Mouse (Mus musculus): ENCODE measurements around the gene Ttc33.
A peak's percentile ranks its signal among the peaks of the same experiment; 100 is the strongest.
"Not testable (repeated sequence)": the region's sequence is repeated elsewhere in the genome, so short reads cannot be mapped to it uniquely, and the experiment has no call there.

Gene Ttc33

DNA sequence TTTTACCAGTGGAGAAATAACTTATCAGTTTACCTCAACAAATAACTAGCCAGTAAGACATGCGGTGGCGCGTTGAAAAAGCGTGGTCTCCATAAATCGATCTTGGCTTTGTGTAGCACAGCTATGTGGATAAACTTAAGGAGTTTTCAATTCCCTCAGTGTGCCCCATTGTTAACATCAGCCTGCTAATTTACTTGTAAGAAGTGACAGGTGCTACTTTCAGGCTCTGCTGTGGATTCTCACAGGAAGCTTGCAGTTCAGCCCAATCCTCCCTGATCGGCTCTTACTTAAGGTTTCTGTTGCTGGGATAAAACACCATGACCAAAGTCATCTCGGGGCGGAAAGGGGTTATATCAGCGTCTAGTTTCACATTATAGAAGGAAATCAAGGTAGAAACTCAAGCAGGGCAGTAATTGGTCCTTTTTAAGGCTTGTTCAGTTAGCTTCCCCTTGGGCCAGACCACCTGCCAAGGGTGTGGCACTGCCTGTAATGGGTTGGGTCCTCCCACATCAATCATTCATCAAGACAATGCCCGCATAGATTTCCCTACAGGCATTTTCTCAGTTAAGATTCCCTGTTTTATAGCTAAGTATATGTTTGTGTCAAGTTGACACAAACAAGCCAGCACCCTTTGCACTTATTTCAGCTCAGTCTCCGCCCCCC, 526 bp upstream of the Ttc33 start:
- DNase-seq (ENCODE audit: low spot score), result peak; percentile 9

DNA sequence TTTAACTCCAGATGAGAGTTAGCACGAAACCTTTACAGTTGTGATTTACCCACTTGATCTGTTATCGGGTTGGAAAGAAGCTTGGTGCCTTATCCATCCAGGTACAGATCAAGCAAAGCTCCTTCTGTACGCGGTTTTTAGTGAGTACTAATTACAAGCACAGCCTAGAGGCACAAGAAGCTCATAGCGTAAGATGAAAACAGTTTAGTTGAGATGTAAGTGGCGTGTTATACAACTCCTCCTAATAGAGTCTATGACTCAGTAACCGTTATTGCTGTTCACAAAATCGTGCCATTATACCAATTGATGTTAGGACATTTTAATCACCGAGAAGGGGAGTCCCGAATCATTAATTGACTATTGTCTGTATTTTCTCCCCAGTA, 959 bp downstream of the Ttc33 start:
- no peak for DNase-seq (ENCODE audit: low spot score)

DNA sequence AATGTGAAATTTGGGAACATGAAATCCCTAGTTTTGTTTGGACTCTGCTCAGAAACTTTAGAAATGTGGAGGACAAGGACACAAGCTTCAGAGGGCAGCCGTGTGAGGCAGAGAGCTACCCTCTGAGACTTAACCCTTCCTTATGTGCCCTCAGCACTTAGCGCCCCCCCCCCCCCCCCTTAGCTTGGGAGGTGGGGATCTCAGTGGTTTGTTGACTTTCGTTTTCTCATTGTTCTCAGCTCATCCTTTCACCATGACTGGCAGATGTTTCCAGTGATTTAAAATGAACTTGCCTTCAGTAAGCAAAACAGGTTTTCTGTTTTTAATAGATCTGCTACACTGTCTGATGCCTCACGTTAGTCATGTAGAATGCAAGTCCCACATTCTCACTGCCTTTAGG, 1.8 kb downstream of the Ttc33 start:
- DNase-seq (ENCODE audit: low spot score), result no peak

DNA sequence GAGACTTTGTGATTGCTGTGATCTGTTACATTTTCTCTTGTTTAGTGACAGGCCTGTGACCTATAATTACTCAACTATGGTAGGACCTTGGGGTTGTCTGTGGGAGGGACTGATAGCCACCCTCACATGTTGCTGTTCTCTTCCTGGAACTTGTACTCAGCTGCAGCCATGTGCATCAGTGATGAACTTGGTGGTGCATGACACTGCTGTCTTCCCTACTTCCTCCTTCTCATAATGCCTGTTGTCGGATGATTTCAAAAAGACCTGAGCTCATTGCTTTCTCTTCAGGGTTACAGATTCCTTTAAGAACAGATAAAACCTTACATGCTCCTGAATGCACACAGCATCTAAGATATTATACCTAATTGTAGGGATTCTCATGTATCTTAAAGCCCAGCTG, 2.7 kb downstream of the Ttc33 start:
- DNase-seq (ENCODE audit: low spot score), result no peak

- DNase-seq (ENCODE audit: low spot score), result no peak
Observed at GRCm38 (mm10) chr15:5189504-5190093, 4.3 kb downstream of the Ttc33 start.

DNA sequence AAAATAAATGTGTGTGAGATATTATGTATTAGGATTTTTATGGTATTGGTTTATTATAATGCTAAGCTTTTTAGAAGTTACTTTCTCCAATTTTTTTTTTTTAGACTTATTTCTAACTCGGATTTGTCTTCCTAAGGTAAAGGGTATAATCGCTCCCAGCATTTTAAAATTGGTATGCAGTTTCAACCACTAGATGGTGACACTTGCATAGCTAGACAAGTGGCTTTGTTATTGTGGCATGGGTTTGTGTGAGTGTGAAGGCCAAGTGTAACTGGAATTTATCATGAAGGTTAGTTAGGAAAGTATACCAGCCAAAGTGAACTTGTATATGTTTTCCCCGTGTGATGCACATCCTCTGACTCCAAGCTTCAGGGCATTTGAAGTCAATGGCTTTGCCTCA, 8.5 kb downstream of the Ttc33 start:
- DNase-seq (ENCODE audit: low spot score), result no peak

DNA sequence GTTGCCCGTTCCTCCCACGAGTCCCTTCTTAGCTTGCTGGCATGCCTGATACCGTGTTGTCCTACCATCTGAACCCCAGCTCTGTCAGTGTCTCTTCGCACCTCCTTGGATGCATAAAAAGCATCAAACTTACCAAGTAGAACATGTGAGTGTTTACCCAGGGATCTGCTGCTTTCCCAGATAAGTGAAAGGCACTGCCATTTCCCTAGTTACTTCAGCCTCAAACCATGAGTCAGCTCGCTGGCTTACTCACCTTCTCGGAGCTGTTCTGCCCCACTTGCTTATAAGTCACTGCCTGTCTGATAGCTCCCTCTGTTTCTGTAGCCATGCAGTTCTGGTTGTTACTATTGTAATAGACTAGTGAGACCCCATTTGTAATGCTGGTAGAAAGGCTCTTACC, 9.1 kb downstream of the Ttc33 start:
- DNase-seq (ENCODE audit: low spot score), result no peak

- no peak for DNase-seq (ENCODE audit: low spot score)
Observed at GRCm38 (mm10) chr15:5194931-5195330, 9.6 kb downstream of the Ttc33 start.

GRCm38 (mm10) chr15:5195987-5196514, 10.7 kb downstream of the Ttc33 start:
- DNase-seq (ENCODE audit: low spot score), result no peak

GRCm38 (mm10) chr15:5196691-5197090, 11.4 kb downstream of the Ttc33 start:
- DNase-seq (ENCODE audit: low spot score), result no peak

- no peak for DNase-seq (ENCODE audit: low spot score)
Observed at GRCm38 (mm10) chr15:5205222-5205621, 19.9 kb downstream of the Ttc33 start.

DNA sequence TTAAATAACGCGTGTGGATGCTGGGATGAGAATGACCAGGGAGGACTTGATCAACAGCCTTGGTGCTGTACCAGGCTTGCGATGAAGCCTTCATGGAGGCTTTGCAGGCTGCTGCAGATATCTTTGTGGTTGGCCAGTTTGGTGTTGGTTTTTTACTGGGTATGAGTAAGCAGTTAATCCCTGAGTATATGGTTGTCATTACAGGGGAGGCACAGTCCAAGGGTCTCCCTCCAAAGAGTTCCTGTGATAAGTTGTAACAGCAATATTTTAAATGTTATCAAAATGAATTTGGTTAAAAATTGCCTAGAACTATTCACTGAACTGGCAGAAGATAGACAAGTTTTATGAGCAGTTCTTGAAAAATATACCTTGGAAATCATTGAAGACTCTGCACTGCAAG, 23.8 kb downstream of the Ttc33 start:
- no peak for DNase-seq (ENCODE audit: low spot score)

DNA sequence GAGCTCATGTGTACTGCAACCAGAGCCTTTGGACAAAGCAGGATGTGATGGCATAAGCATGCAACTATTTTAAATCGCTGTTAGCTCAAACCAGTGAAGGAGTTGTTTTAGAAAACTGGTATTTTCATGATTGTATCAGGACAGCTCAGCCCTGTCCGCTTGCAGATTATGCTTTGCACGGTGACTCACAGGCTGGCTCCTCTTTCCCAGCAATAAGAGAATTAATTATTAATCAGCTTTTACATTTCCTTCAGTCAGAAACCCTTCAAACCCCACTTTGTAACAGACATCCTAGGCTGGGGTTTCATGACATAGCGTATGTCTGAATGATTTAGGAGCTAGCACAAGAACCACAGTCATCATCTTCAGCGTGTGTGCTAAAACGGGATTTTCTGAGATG, 35.2 kb downstream of the Ttc33 start:
- DNase-seq (ENCODE audit: low spot score), result no peak

- not testable (repeated sequence) for DNase-seq (ENCODE audit: low spot score)
Observed at GRCm38 (mm10) chr15:5230746-5231145, 45.4 kb downstream of the Ttc33 start.

DNA sequence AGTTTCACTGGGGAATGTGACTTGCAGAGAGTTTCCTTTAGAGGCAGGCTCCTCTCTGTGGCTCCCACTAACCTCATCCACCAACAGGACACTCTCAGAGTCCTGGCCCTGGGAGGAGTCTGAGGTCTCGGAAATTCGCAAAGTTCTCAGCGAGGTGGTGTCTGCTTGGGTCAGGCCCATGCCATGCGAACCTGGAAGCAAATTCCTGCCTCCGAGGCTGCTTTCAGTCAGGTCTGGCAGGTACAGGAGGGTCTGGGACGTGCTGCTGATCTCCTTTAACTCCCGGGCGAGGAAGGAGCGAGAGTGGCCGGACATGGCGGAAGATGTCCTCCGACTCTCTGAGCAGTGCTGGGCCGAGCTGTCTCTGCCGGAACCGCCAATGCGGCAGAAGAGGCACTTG, 49.3 kb downstream of the Ttc33 start:
- DNase-seq (ENCODE audit: low spot score), result no peak

- peak; percentile 35 for DNase-seq (ENCODE audit: low spot score)
Observed at GRCm38 (mm10) chr15:5235527-5235926, 50.2 kb downstream of the Ttc33 start.

DNA sequence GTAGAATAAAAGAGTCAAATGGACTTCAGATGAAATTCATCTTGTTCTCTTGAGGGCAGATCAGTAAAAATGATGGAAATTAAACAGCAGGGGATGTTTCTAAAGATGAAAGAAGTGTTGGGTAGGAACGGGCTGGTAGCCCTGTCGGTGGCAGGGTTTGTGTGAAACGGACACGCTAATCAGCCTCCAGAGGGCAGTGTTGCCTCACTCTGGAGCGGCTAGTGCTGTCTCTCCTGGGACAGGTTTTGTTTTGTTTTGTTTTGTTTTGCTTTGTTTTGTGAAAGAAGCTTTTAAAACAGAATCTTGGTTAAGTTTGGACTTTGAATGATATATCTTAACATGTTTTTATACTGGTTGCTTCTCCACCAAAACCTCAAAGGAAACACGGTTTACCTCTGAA, 51.2 kb downstream of the Ttc33 start:
- DNase-seq (ENCODE audit: low spot score), result peak; percentile 79

- no peak for DNase-seq (ENCODE audit: low spot score)
Observed at GRCm38 (mm10) chr15:5237012-5237660, 51.8 kb downstream of the Ttc33 start.

GRCm38 (mm10) chr15:5238073-5238472, 52.7 kb downstream of the Ttc33 start:
- DNase-seq (ENCODE audit: low spot score), result no peak

- DNase-seq (ENCODE audit: low spot score), result no peak
Observed at GRCm38 (mm10) chr15:5238553-5238952, 53.2 kb downstream of the Ttc33 start.

DNA sequence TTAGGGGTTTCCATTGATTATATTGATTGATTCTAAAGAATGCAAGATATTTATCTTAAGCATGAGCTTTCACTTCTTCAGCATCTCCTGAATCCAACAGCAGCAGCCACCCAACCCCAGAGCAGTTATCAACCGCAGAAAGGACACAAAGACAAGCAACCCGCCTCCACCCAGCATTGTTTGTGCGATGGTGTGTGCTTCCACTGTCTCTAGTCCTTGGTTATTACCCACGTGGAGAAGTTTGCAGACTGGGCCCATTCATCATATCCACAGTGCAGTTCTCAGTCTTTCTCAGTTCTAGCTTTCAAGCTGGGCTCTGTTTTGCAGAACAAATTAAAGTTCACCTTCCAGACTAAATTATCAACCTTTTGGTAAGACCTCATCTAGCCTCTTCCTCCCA, 54.0 kb downstream of the Ttc33 start:
- no peak for DNase-seq (ENCODE audit: low spot score)

DNA sequence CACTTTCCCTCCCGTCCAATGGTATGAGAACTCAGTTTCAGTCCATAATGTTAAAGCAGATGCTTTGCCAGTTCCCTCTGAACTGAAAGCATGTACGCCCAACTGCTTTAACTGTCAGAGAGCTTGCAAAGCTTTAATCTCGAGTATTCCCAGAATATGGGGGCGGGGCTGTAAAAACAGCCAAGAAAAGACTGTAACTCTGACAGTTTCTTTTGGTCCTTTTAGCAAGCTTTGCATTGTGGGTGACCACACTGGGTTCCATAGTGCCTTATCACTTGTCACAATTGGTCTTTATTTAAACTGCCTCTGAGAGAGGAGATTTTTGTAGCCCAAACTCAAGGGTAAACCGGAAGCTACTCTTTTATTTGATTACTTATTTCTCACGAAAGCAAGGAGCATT, 54.6 kb downstream of the Ttc33 start:
- DNase-seq (ENCODE audit: low spot score), result no peak

DNA sequence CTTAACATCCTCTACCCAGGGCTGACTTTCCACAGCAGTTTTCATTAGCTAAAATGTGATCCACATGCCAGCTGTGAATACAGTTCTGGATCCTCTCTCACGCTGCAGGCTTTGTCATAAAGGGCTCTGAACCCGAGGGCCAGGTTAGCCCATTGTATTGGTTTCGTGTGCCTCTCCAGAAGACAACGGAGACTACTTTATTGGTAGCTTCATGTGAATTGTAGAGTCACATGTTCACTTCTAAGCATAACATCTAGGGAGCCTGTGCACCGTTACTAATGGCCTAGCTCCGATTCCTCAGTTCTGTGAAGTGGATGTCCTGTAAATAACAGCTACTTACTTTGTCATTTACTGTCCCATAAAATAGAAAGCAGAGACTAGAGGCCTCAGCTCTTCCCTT, 55.0 kb downstream of the Ttc33 start:
- DNase-seq (ENCODE audit: low spot score), result no peak
